Mouse (Mus musculus): ENCODE data around the gene Rsph9.

Gene Rsph9

GRCm38 (mm10) chr17:46091899-46092298 lies 52.1 kb downstream of the Rsph9 start:
- DNase-seq: no peak

- no peak for DNase-seq
These were observed 52.7 kb downstream of the Rsph9 start for GRCm38 (mm10) chr17:46091351-46091750.

- DNase-seq: no peak
These were observed 57.6 kb downstream of the Rsph9 start for GRCm38 (mm10) chr17:46086341-46086870.

GRCm38 (mm10) chr17:46084091-46084501 lies 59.9 kb downstream of the Rsph9 start:
- DNase-seq: peak; percentile 33

- DNase-seq: no peak
These were observed 60.6 kb downstream of the Rsph9 start for GRCm38 (mm10) chr17:46083381-46083780.

- no peak for DNase-seq
These were observed 62.4 kb downstream of the Rsph9 start for GRCm38 (mm10) chr17:46081657-46082056.

GRCm38 (mm10) chr17:46081042-46081441 lies 63.0 kb downstream of the Rsph9 start:
- no peak for DNase-seq

- DNase-seq: no peak
These were observed 63.6 kb downstream of the Rsph9 start for GRCm38 (mm10) chr17:46080388-46080787.

- no peak for DNase-seq
These were observed 65.0 kb downstream of the Rsph9 start for GRCm38 (mm10) chr17:46079037-46079436.

- DNase-seq: no peak
These were observed 66.0 kb downstream of the Rsph9 start for GRCm38 (mm10) chr17:46077921-46078534.

GRCm38 (mm10) chr17:46076260-46076551 lies 67.8 kb downstream of the Rsph9 start:
- DNase-seq: no peak

GRCm38 (mm10) chr17:46075551-46076259 lies 68.3 kb downstream of the Rsph9 start:
- no peak for DNase-seq

GRCm38 (mm10) chr17:46075116-46075485 lies 68.9 kb downstream of the Rsph9 start:
- no peak for DNase-seq

GRCm38 (mm10) chr17:46074398-46075115 lies 69.5 kb downstream of the Rsph9 start:
- no peak for DNase-seq

GRCm38 (mm10) chr17:46073730-46074301 lies 70.2 kb downstream of the Rsph9 start:
- DNase-seq: peak; percentile 39

All from cerebellum, adult 9-10 months (tissue).